Mouse (Mus musculus) gastrocnemius, postnatal 36 days (tissue): ENCODE results near the gene Zbtb39. TPM values are rescaled to one million over a fixed set of nuclear protein-coding genes. Genes with fewer than 3 reads are reported as not detected.

Experiments
- DNase-seq, 2 experiments: peaks; one replicate each; pipeline ENCODE4 v3.0.0; 2022
- intact Hi-C: fragments of 180-260 bp; cut with DNase I; formaldehyde crosslinking; loops from one replicate; pipeline ENCODE4 v1.15.1; 2025
- long read RNA-seq, 2 experiments: library from polyadenylated mRNA; stranded (forward); transcript quantifications; one replicate each; pipeline ENCODE4 v2.0.0; 2021
- total RNA-seq, 2 experiments: library from RNA; stranded (reverse); gene quantifications; 2 replicates each; pipeline ENCODE4 v1.2.3; 2021

Gene Zbtb39
- total RNA-seq = 1 to 10 TPM; 5.1 to 5.9 TPM
- long read RNA-seq, experiment 1 = 0 reads
- long read RNA-seq, experiment 2, full-length matches to known transcripts = 2 of 2 reads
- long read RNA-seq, experiment 2, partial matches to known transcripts = 0 of 2 reads
- long read RNA-seq, experiment 2, other reads (novel, unspliced or antisense) = 0 of 2 reads

GRCm38 (mm10) chr10:127739083-127739660 lies at the start of gene Zbtb39:
Gene Zbtb39, plus strand, starts transcription at chr10:127739538.
- intact Hi-C loops = loop anchor here (2.0 to 10.0 kb wide), 4 partner anchors 47 to 266 kb away; partner anchors contain the start of genes Hsd17b6 and Stat6
- peak; percentile 63 to 74 for DNase-seq

- intact Hi-C loops = loop anchor here (5.0 kb wide), 1 partner anchor 46 kb away; the partner anchor contains the start of gene Zbtb39
- no peak for DNase-seq
These were observed 48.3 kb upstream of the Zbtb39 start for GRCm38 (mm10) chr10:127691053-127691452.

- DNase-seq = no peak
- intact Hi-C loops = loop anchor here (5.0 kb wide), 2 partner anchors 43 to 243 kb away; partner anchors contain the start of gene Zbtb39
These were observed 44.7 kb upstream of the Zbtb39 start for GRCm38 (mm10) chr10:127694636-127695035.

DNA sequence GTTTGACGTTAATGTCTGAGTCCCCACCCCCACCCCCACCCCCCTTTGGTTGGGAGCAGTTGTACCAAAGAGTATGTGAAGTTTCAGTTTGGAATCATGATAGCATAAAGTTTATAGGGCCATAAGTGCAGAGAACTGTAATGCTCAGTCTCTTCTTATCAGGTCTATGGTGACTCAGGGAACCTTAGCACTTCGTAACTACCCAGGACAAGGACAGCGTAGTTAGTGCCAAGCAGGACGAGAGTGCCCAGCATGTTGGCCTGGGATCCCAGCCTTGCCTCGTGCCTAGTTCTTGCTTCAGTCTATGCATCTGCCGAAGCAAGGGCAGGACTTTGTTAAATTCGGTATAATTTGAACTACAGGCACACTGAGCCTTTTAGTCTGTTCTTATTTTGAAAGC lies 43.6 kb upstream of the Zbtb39 start:
- intact Hi-C loops = loop anchor here (5.0 kb wide), 1 partner anchor 242 kb away; no protein-coding TSS in a partner anchor
- no peak for DNase-seq

DNA sequence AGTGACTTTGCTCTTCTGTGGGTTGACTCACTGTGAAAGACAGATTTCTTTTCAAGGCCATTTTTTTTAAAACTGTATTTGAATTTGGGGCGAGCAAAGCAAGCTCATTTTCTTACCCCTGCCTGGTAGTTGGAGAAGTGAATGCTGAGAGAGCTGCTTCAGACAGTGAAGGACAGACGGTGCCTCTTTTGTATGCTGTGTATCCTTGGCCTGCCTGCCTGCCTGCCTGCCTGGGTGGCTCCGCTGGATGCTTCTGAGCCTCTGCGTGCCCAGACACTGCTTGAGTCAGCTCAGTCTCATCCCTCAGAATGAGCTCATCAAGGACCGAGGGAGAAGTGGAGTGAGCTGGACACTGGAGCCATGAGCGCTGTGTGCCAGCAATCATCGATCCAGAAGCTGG lies 40.4 kb upstream of the Zbtb39 start:
- no peak for DNase-seq
- intact Hi-C loops = loop anchor here (5.0 kb wide), 1 partner anchor 238 kb away; no protein-coding TSS in a partner anchor

DNA sequence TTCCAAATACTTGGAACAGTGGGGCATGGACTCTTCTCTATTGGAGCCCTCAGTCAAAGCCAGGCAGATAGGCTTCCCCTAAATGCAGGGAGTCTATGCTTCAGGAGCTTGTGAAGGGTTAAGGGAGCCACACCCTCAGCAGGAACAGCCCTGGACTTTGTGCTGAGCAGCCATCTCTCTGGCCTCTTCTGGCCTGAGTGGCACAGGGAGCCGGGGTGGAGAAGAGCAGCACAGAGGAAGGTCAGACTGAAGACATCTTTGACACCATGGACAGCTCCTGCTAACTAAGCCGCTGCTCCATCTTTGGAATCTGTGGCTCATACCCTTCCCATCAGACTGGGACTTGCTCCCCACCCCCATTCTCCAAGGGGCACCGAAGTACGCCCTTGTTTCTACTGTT lies 36.0 kb upstream of the Zbtb39 start:
- intact Hi-C loops = no loop called here
- DNase-seq = no peak

DNA sequence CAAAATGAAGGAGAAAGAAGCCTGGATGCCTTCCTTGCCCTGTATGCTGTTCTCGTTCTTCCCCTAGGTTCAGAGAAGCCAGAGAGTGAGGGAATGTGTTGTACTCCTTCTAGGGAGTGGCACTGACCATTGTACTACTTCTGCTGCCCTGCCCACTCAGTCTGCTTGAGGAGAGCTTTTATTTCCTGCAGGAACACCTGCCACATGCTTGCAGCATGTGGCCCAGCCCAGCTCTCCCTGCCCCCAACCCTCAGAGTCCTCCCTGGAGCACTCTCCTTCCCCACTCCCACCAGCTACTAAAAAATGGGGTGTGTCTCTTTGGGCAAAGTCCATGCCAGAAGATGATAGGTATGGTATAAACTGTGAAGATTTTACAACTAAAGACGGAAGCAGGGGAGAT lies 35.0 kb upstream of the Zbtb39 start:
- intact Hi-C loops = no loop called here
- no peak for DNase-seq

DNA sequence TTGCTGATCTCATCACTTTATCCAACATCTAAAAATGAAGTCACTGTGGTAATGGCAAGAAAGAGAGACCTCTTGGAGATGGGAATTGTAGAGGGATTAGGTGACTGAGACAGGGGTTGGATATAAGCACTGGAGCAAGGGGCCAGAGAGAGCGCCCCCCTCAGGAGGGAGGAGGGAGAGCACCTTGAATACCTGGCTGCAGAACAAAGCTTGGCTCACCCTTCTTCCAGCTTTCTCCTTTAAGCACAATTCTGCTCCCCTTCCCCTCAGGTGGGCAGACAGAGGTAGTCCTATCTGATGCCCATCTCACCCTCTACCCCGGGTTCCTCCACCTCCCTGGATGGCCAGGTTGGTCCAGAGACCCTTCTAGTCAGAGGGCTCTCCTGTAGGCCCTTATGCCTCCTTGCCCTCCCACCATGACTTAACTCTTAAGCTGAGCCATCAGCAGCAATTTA lies 34.5 kb upstream of the Zbtb39 start, which contains the start of gene Myo1a:
Gene Myo1a, plus strand, starts transcription at position 405 of the 455 bp plus-strand sequence.
- intact Hi-C loops = no loop called here

DNA sequence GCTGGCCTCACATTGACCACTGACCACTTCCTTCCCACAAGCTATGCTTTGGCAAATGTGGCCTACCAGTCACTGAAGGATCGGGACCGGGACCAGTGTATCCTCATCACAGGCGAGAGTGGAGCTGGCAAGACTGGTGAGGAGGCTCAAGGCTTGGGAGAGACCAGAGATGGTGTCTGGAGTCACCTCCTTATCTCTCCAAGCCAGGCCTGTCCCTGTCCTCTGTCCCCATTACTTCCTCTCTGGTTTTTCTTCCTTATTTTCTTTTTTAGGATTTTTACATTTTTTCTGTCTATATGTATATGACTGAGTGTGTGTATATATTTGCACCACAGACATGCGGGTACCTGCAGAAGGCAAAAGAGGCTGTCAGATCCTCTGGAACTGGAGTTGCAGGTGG lies 33.6 kb upstream of the Zbtb39 start:
- DNase-seq = no peak

More for the DNA sequence above, 34.5 kb upstream of the Zbtb39 start, which contains the start of gene Myo1a:
- DNase-seq = no peak

DNA sequence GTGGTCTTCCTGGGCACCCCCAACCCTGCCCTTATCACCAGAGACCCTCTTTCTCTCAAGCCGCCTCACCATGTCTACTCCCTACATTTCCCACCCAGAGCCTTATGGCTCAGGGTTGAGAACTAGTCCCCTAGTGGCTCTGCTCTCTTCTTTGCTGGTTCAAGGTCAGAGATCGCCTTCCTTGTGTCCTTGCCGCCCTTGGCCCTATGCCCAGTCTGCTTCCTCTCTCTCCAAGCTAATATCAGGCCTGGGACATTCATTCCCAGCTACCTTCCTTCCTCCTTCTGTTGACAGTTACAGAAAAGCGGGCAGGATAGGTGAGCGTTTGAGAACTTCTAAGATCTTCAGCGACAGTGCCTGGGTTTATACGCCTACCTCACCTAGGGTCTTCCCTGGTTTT lies 31.6 kb upstream of the Zbtb39 start:
- no peak for DNase-seq
- intact Hi-C loops = no loop called here

More for the DNA sequence above, 33.6 kb upstream of the Zbtb39 start:
- intact Hi-C loops = no loop called here

- intact Hi-C loops = no loop called here
- no peak for DNase-seq
These were observed 30.4 kb upstream of the Zbtb39 start for GRCm38 (mm10) chr10:127708850-127709370.

- no peak for DNase-seq
- intact Hi-C loops = no loop called here
These were observed 29.0 kb upstream of the Zbtb39 start for GRCm38 (mm10) chr10:127710331-127710730.

DNA sequence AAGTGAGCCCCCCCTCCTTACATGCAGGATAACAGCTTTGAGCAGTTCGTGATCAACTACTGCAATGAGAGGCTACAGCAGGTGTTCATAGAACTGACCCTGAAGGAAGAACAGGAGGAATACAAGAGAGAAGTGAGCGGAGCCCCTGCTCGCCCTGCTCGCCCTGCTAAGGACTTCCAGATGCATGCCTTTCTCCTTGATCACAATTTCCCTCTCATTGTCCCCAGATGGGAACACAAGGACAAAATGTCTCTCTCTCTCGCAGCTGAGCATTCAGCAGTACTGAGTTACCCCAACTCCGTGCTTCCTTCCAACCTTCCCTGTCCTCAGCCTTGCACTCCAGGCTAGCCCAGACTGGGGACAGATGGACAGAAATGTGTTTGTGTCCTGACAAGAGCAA lies 26.6 kb upstream of the Zbtb39 start:
- intact Hi-C loops = no loop called here
- no peak for DNase-seq

GRCm38 (mm10) chr10:127721671-127722418 lies 17.5 kb upstream of the Zbtb39 start:
- intact Hi-C loops = no loop called here
- no peak for DNase-seq

- DNase-seq = no peak
- intact Hi-C loops = no loop called here
These were observed 15.2 kb upstream of the Zbtb39 start, which contains the start of gene Tac2 for GRCm38 (mm10) chr10:127724178-127724577. Gene Tac2, plus strand, starts transcription at chr10:127724478.

DNA sequence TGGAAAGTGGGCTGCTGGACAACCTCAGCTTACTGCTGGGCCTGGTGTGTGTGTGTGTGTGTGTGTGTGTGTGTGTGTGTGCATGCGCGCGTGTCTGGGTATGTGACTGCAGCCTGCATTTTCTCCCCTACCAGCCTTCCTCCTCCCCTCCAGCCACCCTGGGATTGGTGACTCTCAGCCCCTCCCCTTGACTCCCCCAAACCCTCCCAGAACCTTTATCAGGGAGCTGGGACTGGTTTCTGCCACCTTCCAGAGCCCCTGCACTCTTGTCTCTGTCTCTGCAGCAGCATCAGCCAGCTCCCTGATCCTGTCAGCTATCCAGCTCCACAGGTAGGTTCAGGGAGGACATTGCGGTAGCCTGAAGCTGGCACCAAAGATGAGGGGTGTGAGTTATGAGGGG lies 14.2 kb upstream of the Zbtb39 start:
- no peak for DNase-seq
- intact Hi-C loops = no loop called here

- DNase-seq = no peak
- intact Hi-C loops = no loop called here
These were observed 10.9 kb upstream of the Zbtb39 start for GRCm38 (mm10) chr10:127728437-127728836.

DNA sequence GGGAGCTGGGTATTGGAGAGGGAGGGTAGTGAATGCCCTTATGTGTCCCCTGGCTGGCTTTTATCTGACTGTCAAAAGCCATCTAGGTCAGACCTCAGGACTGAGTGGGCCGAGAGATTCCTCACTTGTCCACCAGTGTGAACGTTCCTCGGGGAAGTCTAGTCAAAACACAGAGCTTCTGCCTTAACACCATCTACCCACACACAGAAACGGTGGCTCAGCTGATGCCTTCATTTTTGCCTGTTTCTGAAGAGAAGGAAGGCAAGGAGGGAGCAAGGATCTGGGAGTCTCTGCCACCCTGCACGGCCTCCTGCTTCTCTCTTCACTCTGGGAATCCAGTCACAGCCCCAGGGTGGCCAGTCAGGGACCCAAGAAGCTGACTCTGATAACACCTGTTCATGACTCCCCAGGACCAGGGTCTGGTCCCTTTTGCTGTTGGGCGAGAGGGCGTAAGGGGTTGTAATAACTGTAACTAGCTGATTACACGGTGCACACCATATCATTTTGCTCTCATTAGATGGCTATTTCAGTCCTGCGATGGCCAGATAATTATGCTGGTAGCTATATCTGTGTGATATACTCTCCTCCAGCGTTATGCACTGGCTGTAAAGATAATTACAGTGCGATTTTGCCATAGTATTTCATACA lies 8.9 kb upstream of the Zbtb39 start:
- intact Hi-C loops = loop anchor here (10.0 kb wide), 2 partner anchors 86 to 274 kb away; partner anchors contain the start of genes Hsd17b6 and Stat6
- no peak for DNase-seq

- no peak for DNase-seq
- intact Hi-C loops = loop anchor here (10.0 kb wide), 2 partner anchors 86 to 274 kb away; partner anchors contain the start of genes Hsd17b6 and Stat6
These were observed 8.4 kb upstream of the Zbtb39 start for GRCm38 (mm10) chr10:127730933-127731310.

DNA sequence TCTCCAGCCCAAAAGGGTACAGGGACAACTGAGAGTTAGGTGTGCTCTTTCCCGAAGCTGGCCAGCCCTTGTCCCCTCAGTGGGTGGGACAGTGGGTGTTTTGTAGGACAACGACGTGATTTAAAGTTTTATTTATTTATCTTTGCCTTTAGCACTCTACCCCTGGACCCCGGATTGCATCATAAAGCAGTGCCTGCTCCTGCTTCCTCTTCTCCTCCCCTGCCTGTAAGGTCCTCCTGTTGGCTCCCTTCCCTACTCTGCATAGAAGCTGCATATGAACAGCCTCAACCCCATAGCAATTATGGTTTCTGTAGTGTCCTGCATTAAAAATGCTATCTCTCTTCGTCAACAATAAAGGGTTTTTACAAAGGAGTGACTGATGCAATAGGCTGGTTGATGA lies 7.9 kb upstream of the Zbtb39 start:
- intact Hi-C loops = loop anchor here (10.0 kb wide), 2 partner anchors 87 to 273 kb away; partner anchors contain the start of genes Hsd17b6 and Stat6
- DNase-seq = no peak
